Mouse (Mus musculus): ENCODE measurements at regions not wholly inside any gene's neighbourhood (a gene's known extent, or its start where the extent isn't known, plus 50 kb on each side); places are given as distances from the start of the nearest gene placed in this dataset.
A peak's percentile ranks its signal among the peaks of the same experiment; 100 is the strongest.

DNA sequence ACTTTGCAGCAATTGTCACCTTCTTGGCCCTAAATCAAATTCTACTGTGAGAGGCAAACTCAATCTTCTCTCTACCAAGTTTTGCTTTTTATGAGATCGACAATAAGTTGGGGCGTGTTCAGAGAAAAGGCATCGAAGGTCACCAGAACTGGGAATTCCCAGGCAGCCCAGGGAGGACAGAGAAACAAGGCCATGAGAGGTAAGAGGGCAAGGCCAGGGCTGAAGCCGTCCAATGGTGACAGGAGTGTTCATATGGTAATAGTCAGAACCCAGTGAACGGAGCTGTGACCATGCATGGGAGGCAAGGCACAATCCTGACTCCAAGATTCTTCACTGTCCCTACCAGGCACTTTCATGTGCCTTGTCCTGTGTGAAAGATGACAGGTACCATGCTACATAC, 130.8 kb upstream of the Zmiz1 start:
- DNase-seq (ENCODE audit: low read depth, low spot score), result no peak
- 39% methylated on average over 5 of the region's 5 CpGs for WGBS

DNA sequence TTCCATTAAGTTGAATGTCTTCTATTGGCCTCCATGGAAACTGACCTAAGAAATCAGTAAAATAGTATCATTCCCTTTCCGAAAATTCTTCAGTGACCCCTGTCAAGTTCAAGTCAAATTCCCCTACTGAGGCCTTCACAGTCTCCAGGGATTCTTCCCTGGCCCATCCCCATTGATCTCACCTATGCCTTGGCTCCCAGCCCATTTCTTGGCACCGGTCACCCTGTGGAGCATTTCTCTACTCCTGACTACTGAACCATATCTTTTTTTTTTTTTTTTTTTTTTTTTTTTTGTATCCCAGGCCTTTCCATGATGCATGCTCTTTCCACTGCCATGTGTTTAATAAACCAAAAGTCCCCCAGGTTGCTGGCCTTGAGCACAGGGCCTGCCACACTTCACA, 124.8 kb upstream of the Zmiz1 start:
- no peak for DNase-seq (ENCODE audit: low read depth, low spot score)
- 77% methylated on average over 2 of the region's 2 CpGs for WGBS

DNA sequence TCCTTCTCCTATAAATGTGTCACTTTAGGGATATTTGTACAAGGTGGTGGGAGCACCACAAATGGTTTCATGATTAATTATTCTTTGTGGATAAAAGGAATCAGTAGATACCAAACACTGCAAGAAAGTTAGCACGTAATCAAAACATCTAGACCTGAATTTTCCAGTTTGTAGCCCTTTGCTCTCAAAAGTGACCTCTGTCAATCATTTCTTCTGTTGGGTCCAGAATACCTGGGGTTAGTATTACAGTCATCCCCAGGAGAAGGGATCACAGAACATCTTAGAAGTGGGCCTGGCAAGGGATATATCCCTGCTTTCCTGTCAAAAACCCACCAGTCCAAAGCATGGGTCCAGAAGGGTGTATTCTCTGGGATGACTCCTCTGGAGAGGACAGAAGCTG, 122.1 kb upstream of the Zmiz1 start:
- WGBS, result 92% methylated on average over 1 of the region's 1 CpGs
- no peak for DNase-seq (ENCODE audit: low read depth, low spot score)

GRCm38 (mm10) chr14:25338404-25339051, 120.5 kb upstream of the Zmiz1 start:
- WGBS, result 83% methylated on average over 9 of the region's 9 CpGs
- no peak for DNase-seq (ENCODE audit: low read depth, low spot score)

GRCm38 (mm10) chr14:25340845-25341244, 118.1 kb upstream of the Zmiz1 start:
- WGBS, result 90% methylated on average over 9 of the region's 9 CpGs
- no peak for DNase-seq (ENCODE audit: low read depth, low spot score)

DNA sequence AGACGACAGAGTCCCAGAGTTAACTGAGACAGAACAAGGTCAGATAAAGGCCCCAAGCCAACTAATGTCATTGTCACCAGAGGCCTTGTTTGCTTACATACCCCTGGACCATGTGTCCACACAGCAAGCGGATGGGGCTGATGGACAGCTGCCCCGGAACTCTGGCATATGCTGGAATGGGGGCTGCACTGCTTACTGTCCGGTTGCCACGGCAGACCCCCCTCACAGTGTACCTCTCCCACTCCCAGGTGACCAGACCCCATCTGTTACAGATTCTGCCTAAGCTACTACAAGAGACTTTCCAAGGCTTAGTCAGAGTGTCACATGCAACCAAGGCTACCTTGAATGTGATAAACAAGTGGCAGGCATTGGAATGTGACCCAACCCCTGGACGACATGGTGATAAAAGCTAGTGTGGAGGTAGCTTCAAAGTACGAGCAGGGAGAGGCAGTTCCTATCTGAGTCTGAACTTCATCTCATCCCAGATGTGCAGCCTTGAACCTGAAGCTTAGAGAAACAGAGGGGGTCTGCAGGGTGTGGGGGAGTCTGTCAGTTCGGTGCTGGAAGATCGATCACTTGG, 117.0 kb upstream of the Zmiz1 start:
- 68% methylated on average over 9 of the region's 9 CpGs for WGBS

DNA sequence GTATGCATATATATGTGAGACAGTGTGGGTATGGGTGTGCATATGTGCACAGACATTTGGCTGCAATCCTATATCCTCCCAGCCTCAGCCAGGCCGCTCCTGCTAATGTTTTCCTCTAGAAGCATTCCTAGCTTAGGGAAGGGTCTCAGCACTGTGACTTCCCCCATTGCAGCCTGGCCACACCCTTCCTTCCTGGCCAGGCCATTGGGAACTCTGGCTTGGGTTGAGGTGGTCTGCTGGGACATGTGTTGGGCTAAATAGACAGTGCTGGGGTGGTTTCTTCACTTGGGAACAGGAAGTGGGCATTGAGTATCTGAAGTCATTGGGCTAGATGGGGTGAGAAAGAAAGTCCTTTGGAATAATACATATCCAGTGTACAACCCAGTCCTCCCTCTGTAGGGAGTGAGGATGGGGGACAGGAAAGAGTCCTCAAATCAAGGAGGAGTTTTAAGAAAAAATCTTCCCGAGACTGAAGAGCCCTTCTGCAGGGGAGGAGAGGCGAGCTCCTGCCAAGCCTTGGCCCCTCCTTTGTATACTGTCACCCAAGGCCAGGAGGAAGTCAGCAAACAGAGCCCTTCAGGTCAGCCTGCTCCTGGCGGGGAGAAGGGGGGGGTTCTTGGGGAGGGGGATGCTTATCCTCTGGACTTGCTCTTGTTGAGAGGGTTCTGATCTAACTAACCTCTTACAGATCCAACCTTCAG, 116.0 kb upstream of the Zmiz1 start:
- no peak for DNase-seq (ENCODE audit: low read depth, low spot score)
- WGBS, result 27% methylated on average over 4 of the region's 4 CpGs

More for the DNA sequence above, 117.0 kb upstream of the Zmiz1 start:
- DNase-seq (ENCODE audit: low read depth, low spot score), result no peak

DNA sequence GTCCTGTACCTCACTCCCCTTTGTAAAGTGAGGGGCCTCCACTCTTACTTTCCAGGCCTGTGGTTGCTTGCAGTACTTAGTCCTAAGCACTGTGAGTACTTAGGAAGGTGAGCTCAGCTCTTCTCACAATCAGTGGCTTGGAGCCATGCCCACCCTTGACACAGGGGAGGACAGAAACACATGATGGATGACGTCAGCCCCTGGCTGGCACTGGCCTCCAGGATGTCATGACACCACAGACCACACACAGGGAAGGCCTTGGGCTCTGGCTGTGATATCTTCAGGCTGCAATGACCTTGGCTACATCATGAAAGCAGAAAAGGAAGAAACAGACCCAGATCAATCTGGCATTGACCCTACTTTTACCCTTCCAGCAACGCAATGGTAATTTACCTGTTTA, 113.0 kb upstream of the Zmiz1 start:
- 56% methylated on average over 2 of the region's 2 CpGs for WGBS
- no peak for DNase-seq (ENCODE audit: low read depth, low spot score)

DNA sequence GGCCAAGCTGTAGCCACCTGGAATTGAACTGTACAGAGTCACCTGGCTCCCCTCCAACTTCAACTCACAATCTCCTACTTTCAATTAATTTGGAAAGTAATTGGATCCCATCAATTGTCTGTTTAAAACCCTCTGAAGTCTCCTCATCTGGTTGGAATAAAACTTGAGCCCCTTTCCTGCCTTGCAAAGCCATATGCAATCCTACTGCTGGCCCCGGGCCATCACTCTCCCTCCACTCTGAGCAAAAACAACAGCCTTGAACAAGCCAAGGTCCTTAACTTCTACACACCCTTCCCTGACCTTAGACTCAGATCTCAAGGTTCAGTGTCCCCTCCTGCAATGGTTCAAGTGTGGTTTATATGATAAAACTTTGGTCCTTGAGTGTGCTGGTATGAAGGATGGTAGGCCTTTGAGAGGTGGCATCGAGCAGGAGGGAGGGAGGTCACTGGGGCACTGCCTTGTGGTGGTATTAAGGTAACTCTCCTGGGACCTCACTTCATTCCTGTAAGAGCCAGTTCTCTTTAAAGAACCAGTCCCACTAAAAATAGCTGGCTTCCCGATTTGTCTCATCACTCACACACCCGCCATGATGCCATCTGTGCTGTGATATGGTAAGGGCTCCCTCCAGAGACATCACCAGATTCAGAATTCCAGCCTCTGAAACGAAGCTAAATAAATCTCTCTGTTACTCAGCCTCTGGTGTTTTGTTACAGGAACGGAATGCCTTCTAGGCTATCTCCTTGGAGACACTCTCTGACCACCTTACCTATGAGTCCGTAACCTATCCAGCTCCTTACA, 112.0 kb upstream of the Zmiz1 start:
- 79% methylated on average over 7 of the region's 7 CpGs for WGBS
- no peak for DNase-seq (ENCODE audit: low read depth, low spot score)

DNA sequence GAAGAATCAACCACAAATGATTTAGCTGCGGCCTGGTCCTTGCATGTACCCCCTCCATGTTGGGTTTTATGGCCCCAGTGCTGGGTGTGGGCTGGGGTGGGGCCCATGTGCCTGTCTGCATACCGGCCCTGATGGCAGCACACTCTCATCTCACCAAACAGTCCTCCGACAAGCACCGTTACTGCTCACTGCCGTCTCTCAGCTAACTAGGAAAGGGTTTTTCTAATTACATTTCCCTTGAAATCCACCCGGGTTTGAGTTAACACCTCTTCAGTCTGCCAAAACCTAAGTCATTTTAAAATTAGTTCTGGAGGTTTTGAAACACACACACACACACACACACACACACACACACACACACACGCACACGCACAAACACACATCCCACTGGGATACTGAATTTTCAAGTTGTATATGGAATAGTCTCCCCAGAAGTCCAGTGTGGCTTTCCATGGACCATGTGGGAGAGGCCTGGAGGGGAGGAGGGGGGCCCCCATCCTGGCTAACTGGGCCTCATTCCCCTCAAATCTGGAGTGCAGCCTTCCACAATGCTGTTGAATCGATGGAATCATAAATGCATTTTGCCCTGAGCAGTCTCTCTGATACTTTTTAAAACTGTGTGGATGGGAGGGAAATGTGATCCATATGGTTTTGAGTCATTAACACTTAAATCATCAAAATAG, 108.6 kb upstream of the Zmiz1 start:
- DNase-seq (ENCODE audit: low read depth, low spot score), result no peak
- 49% methylated on average over 9 of the region's 9 CpGs for WGBS

DNA sequence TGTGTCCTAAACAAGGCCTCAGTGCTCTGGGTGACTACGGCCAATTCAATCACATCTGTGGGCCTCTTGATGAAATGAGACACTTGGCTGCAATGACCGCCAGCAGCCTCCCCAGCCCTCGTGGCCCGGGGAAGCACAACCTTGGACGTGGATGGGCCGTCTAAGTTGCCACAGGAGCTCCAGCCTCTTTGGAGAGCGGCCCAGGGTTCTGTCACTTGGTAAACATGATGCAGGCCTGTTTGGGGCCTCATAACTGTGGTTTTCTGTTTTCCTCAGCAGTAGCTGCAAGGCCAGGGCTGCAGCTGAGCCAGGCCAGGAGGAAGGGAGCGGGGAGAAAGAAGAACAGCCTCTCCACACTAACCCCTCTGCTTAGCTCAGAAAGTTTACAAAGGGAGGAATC, 105.2 kb upstream of the Zmiz1 start:
- no peak for DNase-seq (ENCODE audit: low read depth, low spot score)
- 73% methylated on average over 8 of the region's 8 CpGs for WGBS

DNA sequence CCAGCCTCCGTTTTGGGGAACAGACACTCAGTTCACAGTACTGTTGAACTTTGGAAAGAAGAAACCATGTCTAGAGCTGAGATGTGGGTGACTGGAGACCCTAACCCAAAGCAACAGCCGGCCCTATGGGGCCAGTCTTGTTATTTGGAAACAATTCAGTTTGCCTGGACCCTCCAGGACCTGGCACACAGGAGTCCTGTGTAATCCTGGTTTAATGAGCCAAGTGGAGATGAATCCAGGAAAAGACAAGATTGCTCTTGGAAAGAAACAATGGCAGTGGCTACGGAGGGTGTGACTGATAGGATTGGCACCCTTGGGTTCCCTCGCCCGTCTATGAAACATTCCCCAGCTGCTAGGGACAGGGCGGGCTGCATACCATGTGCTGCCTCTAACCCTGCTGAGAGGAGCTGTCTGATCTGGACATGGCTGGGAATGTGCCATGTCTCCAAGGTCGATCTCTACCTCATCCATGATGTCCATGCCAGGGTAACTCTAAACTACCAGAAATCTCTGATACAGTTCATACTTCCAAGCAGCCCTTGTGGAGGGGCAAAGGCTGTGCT, 104.6 kb upstream of the Zmiz1 start:
- DNase-seq (ENCODE audit: low read depth, low spot score), result no peak
- WGBS, result 47% methylated on average over 7 of the region's 7 CpGs

GRCm38 (mm10) chr14:25357805-25358204, 101.2 kb upstream of the Zmiz1 start:
- WGBS, result 83% methylated on average over 9 of the region's 9 CpGs
- DNase-seq (ENCODE audit: low read depth, low spot score), result no peak

DNA sequence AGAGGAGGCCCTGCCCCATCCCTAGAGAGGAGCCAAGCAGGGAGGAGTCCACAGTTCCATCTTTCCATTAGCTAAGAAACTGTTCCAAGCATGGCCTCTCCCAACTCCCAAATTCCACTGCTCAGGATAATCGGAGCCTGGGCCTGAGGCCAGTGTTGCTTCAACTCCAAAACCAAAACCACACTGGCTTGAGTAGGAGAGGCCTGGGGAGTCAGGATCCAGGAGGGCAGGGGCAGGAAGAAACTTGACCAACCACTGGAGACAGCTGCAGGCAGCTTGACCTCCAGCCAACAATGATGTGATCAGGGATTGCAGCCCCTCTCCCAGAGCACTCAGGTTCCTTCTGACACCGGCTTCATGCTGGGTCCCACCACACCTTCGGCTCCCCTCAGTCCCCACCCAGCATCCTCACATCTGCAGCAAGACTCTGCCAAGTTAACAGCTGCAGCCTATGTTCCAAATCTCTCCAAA, 99.1 kb upstream of the Zmiz1 start:
- DNase-seq (ENCODE audit: low read depth, low spot score), result no peak
- WGBS, result 65% methylated on average over 3 of the region's 3 CpGs

- no peak for DNase-seq (ENCODE audit: low read depth, low spot score)
- 88% methylated on average over 9 of the region's 9 CpGs for WGBS
Observed at GRCm38 (mm10) chr14:25360726-25361125, 98.3 kb upstream of the Zmiz1 start.

- 86% methylated on average over 3 of the region's 3 CpGs for WGBS
- DNase-seq (ENCODE audit: low read depth, low spot score), result no peak
Observed at GRCm38 (mm10) chr14:25361129-25361528, 97.9 kb upstream of the Zmiz1 start.

DNA sequence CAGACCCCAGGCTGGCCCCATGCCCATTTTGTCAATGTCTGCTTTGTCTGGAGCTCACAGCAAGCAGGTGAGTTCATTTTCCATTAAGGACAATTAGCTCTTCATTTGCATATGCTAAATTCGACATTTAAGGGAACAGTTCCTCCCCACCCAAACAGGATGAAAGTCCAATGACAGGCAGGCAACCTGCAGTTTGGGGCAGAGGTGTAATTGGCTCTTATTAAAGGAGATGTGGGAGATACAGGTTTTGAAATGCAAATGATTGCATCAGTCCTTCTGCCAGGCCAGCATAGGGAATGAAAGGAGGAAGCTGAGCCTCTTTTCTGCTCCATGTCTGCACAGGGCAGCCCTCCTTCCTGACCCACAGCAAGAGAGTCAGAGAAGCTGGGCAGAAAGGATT, 96.2 kb upstream of the Zmiz1 start:
- DNase-seq (ENCODE audit: low read depth, low spot score), result no peak
- 29% methylated on average over 1 of the region's 1 CpGs for WGBS

DNA sequence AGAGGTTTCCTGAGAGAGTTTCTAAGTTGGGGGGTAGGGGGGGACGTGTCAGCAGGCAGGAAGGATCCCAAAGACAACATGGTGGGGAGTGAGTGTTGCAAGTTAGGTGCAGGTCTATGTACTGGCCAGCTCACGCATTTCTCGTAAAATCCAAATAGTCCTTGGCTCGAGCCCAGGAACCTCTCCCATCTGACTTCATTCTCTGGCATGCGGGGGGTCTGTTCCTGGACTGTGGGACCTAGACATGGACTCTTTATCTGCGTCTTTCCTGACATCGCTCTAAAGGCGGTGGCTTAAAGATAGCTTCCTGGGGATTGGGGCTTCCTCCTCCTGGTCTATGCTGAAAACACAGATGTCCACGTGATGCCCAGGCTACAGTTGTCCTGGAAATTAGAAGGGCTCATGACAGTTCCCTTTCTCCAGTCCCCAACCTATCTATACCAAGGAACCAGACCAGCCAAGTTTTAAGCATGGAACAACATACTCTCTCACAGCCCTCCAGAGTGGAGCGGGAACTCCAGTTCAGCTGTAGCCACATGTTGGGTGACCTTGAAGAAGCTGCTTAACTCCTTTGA, 93.7 kb upstream of the Zmiz1 start:
- WGBS, result 22% methylated on average over 10 of the region's 10 CpGs
- peak; percentile 38 for DNase-seq (ENCODE audit: low read depth, low spot score)

GRCm38 (mm10) chr14:25366009-25366408, 93.0 kb upstream of the Zmiz1 start:
- 74% methylated on average over 5 of the region's 5 CpGs for WGBS
- DNase-seq (ENCODE audit: low read depth, low spot score), result no peak

Data from large intestine, adult 2 months (tissue).